Mouse (Mus musculus) embryo, embryonic 11.5 days (tissue): ENCODE data around the gene Ankrd22.

Experiments used
- DNase-seq: peaks from one replicate; pipeline ENCODE4 v3.0.0-alpha.2; 2012; ENCODE audit warnings: low read depth, low spot score

The Ankrd22 gene

DNA sequence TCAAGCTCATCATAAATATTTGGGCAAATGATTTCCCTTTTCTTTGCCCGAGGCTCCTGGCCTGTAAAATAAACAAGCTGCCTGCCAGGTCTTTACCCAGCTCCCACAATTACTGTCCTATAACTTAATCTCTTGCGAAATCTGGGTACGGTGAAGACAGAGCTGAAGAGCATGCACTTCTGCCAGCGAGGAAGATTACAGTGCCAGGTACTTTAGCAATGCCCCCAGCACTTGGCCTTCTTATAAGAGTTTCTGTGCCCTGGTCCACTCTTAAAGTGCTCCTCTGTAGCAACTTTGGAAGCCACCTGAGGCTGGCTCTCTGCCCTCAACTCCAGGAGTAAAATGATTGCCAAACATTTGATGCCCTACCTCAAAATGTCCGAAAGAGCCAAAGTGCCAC lies 70.5 kb downstream of the Ankrd22 start:
- no peak for DNase-seq

DNA sequence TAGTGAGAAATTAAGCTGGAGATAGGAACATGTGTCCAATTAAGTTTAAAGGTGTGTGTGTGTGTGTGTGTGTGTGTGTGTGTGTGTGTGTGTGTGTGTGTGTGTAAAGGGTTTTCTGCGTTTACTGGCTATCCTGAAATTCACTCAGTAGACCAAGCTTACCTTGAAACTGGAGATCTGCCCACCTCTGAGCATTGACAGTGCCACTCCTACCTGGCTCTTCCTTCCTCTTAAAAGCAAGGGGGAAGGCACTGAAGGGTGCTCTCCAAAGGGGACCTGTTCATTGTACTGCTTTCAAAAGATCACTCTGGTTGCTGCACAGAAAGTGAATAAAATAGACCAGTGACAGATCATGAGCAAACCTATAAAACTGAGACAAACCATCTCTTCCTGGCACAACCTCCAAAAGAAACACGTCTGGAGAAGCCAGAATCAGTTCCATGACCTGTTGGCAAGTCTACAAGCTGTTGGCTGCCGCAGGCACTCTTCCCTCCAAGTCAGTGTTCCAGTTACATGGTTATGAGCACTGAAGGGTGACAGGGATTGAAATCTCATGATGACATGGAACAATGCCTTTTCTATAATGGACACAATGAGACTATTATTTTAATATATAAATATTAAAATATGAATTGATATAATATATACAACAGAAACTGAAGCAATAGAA lies 76.7 kb downstream of the Ankrd22 start:
- no peak for DNase-seq

DNA sequence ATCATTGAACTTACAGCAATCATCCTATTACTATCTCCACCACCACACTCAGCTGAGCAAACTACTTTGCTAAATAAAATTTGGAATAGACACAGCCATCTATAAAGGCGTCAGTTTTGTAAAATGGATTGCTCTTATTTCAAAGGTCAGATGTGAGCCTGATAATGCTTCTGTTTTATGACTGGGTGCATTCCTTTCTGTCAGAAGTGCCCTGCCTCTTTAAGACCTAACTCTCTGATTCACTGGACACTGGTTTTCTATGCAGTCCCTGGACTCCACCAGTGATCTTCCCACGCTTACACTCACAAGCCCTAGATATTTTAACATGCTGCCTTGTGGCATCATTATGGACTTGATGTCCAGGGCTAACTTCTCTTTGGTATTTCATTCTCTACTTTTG lies 87.7 kb downstream of the Ankrd22 start:
- DNase-seq: no peak

DNA sequence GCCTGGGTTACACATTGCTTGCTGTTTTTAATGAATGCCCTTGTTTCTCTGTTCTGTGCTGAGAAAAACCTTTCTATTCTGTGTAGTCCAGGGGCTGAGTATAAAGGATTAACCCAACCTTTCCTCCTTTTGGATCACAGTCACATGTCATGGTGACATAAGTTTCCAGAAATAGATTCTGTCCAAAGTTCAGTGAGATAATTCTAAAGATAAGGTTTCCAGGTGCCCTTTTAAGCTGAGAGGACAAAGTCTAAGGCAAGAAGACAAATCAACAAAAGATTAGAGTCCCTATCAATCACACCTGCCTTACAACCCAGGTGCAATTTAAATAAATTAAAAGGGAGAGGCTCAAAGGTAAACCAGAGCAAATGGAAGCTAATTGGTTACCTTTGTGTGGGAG lies 91.6 kb downstream of the Ankrd22 start:
- DNase-seq: no peak
